Mouse (Mus musculus) cortical plate, adult 2 months (tissue): ENCODE results near the gene Ddx19b.
A peak's percentile ranks its signal among the peaks of the same experiment; 100 is the strongest.

Source experiments
- CTCF ChIP-seq: fragments of 200-500 bp; IDR thresholded peaks from 2 replicates; pipeline ENCODE4 v1.5.1; 2011; ENCODE audit warnings: mild to moderate bottlenecking, control low read depth, low read length; ENCODE audit not compliant: insufficient read depth; ENCODE audit errors: extremely low read depth
- POLR2A ChIP-seq: fragments of 200-500 bp; IDR thresholded peaks from 2 replicates; pipeline ENCODE4 v1.6.1; 2011; ENCODE audit warnings: mild to moderate bottlenecking, low read length, control low read depth; ENCODE audit not compliant: insufficient read depth; ENCODE audit errors: extremely low read depth

DNA sequence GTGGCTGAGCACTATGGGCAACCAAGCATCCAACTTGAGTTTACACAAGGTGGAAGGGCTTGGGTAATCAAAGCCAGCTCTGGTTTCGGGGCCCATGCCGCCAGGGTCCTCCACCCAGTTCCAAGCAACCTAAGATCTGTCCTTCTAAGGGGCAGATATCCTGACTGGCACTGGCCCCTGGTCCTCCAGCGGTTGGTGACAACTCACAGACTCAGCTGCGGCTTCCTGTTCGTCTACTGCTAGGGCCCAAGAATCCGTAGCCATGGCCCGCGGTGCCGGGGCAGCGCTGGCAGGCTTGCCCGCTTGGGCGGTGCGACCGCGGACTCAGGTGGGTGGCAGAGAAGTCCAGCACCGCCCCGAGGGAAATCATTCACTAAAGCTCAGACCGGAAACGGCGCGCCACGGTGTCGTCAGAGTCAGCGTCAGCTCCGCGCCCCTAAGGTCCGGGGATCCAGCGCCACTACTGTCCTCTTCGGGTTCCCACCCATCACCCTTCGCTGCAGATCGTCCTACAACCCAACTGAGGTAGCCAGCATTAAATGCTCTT lies 4.1 kb downstream of the Ddx19b start:
- TF ChIP-seq POLR2A = peak; percentile 91
- no peak for TF ChIP-seq CTCF
